Mouse (Mus musculus) brain, embryonic 14.5 days (tissue): ENCODE results near the gene Dmac2.

Experiments
- CTCF ChIP-seq: fragments of 200-500 bp; IDR thresholded peaks from 2 replicates; pipeline ENCODE4 v1.5.1; 2012; ENCODE audit warnings: inconsistent platforms, mild to moderate bottlenecking, moderate library complexity, borderline replicate concordance; ENCODE audit not compliant: insufficient read depth, insufficient read length; ENCODE audit errors: extremely low read depth
- POLR2A ChIP-seq: fragments of 200-500 bp; IDR thresholded peaks from 2 replicates; pipeline ENCODE4 v1.6.1; 2012; ENCODE audit warnings: mild to moderate bottlenecking, inconsistent platforms, borderline replicate concordance; ENCODE audit not compliant: poor library complexity, insufficient read depth, insufficient read length, severe bottlenecking; ENCODE audit errors: extremely low read depth

DNA sequence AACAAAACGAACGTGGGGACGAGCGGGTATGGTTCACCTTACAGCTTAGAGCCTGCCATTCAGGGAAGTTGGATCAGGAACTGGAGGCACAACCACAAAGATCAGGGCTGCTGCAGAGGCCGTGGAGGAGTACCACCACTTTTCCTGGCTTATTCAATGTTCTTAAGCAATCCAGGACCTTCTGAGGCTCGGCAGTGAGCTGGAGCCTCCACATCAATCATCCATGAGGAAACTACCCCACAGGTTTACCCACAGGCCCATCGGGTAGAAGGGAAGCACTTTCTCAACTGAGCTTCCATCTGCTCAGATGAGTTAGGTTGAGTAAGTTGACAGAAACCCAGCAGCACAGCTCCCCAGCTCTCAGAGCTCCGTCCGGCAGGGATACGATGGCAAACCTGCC lies 39.8 kb upstream of the Dmac2 start:
- TF ChIP-seq POLR2A, result no peak
- TF ChIP-seq CTCF, result no peak
